Mouse (Mus musculus): ENCODE data around the gene Cog5. TPM values are rescaled to one million over a fixed set of nuclear protein-coding genes. Genes with fewer than 3 reads are reported as not detected.
A peak's percentile ranks its signal among the peaks of the same experiment; 100 is the strongest.

Gene Cog5
- total RNA-seq, 2 experiments from 2014 or later, result 33.4 to 33.9 TPM

DNA sequence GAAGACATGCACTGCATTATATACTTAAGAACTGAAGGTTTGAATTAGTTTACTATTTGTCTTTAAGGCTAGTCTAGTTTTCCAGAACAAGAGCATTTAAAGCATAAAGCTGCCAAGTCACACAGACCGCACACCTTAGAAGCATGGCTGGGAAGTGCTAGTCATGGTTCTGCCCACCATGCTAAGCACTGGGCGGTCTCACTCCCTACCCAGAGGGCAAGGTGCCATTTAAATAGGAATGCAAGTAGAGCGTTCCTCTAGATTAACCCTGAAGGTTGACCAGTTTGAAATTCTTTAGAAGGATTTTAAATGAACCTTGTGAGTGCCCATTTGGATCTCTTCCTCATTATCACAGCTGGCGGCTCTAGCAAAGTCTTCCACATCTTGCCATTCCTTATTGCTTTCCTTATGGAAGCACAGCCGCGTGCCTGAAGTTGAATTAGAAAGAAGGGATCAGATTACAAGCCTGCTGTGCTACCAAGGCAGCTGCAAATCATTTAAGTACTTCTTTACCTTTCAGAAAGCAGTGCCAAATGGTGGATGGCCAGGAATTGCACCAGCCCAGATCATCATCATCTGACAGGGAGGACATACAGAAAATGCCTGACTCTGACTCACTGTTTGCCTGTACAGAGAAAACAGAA, 282.1 kb downstream of the Cog5 start:
- no peak for DNase-seq (ENCODE audit: low spot score)

DNA sequence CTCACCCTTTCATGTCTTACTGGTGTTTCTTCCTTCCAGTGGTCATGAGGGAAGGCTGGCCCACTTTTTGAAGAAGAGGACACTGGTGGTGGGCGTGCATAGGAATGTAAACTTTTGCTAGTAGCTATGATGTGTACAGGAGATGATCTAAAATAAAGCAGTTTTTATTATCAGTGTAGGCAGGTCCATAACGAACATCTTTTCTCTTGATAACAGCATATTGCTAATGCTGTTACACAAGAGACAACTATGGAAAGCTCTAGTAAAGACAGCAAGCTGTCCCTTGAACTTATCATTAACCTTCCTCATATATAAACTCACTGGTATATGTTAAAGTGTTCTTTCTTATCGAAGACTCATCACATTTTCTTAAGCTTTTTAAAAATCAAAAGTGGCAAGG, 282.9 kb downstream of the Cog5 start:
- no peak for DNase-seq (ENCODE audit: low spot score)

DNA sequence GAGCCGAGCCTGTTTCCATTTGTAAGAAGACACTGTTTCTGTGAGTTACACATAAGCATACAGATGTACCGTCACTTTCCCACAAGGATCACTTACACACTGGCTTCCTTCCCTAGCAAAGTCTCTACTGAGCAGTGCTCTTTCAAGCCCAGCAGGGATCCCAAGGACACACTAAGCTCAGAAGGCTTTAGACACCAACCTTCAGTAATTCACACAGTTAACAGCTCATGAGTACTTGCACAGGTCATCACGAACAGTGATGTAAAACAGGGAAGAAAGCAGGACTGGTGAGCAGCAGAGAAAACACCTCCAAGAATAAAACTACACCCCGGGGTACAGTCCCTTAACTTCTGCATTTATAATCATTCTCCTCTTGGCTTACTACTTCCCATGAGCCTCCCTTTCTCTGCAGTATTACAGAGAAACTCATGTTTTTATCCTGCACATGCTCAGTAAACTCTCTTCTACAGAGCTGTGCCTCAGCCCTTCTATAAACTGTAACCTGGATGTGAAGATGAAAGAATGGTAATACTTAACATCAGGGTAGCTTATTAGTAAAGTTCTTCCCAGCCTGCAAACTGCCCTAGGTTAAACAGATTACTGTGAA, 283.8 kb downstream of the Cog5 start:
- DNase-seq (ENCODE audit: low spot score), result no peak

DNA sequence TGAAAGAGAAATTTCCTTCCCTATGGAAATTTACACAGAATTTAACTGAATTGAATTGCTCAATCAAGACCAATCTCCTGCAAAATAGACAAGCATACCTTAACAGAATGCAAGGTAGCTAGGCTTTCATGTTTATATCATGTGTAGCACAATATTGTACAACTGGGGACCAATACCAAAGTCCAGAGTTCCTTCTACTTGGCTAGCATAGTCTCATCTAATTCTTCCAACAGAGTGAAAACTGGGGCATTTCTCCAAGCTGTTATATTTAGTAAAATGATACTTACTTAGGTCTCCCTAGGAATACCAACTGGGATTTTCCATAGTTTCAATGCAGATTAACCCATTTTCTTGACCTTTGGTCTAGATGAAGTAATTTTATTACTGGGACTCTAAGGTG, 284.4 kb downstream of the Cog5 start:
- DNase-seq (ENCODE audit: low spot score), result no peak

GRCm38 (mm10) chr12:31943020-31943654, 288.5 kb downstream of the Cog5 start:
- no peak for DNase-seq (ENCODE audit: low spot score)

DNA sequence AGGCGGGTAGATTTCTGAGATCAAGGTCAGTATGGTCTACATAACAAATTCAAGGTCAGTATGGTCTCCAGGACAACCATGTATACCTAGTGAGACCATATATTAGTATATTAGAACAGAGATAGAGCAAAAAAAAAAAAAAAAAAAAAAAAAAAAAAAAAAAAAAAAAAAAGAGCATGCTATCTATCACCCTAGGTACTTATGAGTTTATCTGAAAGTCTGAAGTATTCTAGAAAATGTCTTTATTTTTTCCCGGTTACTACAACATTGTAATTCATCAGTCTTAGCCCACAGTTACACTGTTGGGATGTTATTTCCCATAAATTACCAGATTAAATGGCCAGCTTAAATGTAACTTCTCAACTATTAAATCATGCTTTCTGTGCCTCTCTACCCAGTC, 289.7 kb downstream of the Cog5 start:
- no peak for DNase-seq (ENCODE audit: low spot score)

DNA sequence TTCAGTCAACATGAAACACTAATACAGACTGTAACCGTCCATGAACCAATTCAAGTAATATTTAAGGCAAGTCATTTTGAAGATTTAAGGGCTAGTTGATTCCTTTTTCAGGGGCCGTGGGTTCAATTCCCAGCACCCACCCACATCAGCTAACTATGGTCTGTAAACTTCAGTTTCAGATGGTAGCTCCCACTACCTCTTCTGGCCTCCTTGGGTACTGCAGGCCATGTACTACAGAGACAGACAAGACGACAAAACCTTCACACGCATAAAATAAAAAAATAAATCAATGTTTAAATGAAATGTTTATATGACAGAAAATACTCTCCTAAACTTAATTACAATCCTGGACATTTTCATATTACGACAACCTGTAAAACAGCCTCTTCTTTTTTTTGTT, 292.8 kb downstream of the Cog5 start:
- no peak for DNase-seq (ENCODE audit: low spot score)

DNA sequence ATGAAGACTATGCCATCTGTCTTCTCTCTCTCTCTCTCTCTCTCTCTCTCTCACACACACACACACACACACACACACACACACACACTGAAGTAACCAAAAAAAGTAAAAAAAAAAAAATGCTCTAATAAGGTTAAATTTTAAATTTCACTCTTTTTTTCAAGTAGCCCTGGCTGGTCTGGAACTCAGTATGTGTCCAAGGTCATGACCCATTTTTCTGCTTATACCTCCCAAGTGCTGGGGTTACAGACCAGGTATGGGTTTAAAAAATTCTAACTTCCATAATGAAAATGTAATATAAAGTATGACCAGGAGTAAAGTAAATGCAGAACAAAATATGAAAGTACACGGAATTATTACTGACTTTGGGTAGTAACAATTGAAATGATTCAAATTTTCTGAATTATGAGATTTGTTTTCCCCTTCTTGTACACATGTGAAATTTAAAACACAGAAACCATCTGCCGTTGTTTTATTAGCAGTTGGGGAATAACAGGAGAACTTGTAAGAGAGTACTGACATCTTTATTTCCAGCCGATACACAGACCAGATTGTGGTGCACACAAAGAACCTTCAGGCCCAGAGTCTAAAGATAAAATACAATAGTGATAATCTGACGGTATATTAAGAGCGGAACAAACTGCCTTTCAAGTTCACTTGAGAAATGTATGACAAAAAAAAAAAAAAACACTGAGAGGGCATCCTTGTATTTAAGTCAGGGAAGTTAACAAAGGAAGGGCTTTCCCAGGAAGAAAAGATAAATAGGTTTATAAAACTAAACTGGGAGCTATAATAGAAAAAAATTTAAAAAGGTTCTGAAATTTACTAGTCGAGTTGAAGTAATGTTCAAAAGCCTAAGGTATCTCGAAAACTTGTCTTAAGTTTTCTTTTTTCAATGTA, 293.7 kb downstream of the Cog5 start:
- no peak for DNase-seq (ENCODE audit: low spot score)

- DNase-seq (ENCODE audit: low spot score), result peak; percentile 94
Observed at GRCm38 (mm10) chr12:31949193-31949741, 294.6 kb downstream of the Cog5 start.

DNA sequence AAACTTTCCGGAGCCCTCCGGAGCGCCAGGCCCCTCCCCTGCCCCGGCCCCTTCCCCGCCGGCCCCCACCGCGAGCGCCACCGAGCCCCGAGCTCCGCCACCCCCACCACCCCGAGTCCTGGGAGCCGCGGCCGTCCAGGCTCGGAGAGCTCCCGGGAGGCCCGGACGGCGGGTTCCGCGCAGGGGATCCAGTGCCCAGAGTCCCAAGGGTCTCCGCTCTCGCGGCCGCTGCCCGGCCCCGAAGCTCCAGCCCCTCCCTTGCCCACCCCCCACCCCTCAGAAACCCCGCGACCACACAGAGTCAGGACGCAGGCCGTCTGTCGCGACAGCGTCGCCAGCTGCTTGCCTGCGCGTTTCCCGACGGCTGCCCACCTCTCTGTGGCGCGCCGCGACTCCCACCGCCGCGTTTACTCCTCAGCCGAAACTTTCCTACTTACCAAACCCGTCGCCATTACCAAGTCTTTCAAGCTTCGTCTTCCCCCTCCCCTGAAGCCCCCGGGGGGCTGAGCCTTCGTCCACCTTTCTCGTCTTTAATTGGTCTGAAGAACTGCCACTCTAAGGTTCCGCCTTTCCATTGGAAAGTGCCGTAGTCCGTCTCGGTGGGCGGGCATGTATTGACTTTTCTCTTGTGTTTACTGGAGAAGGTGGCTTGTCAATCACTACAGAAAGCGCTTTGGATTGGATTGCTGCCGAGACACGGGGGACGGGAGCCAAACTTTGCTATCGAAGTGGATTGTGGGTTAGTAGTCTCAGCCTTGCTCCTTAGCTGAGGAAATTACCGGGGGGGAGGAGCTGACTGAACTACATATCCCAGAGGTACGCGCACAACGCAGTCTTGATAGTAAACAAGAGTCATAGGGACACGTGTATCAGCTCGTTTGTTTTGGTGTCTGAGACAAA, 295.3 kb downstream of the Cog5 start, which contains the start of gene Hbp1:
Hbp1 (minus strand) TSS at position 777 of the 900 bp plus-strand sequence.
- peak; percentile 100 for DNase-seq (ENCODE audit: low spot score)

DNA sequence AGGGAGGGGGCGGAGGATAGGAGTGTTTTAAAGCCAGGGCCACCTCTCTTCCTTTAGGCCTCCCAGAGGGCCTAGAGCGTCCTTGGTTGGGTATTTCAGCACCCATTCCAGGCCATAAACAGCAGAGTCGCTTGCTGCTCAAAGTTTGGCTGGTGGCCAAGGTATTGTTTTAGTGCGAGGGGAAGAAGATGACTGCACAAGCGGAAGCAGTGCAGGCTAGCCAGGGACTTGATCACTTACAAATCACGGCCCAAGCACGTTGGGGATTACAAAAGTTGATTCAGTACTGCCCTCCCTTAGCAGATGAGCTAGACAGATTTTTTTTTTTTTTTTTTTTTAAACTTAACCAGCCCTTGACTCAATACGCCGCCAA, 296.0 kb downstream of the Cog5 start:
- no peak for DNase-seq (ENCODE audit: low spot score)

DNA sequence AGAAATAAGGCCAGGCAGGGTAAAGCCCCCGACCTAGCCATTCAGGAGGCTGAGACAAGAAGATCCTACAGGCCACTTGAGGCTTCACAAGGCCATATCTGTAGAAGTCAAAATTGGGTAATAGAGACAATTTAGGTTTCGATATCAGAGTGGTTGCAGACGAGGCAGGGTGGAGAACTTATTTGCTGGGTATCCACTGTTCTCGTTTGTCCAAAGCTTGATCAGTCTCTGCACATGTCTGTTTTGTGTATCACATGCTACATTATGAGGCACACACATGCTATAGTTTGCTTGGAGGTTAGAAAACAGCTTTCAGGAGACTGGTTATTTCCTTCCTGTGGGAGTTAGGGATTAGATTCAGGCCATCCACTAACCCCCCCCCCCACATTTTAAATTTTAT, 301.2 kb downstream of the Cog5 start:
- no peak for DNase-seq (ENCODE audit: low spot score)

- DNase-seq (ENCODE audit: low spot score), result no peak
Observed at GRCm38 (mm10) chr12:31964074-31964473, 309.4 kb downstream of the Cog5 start.

DNA sequence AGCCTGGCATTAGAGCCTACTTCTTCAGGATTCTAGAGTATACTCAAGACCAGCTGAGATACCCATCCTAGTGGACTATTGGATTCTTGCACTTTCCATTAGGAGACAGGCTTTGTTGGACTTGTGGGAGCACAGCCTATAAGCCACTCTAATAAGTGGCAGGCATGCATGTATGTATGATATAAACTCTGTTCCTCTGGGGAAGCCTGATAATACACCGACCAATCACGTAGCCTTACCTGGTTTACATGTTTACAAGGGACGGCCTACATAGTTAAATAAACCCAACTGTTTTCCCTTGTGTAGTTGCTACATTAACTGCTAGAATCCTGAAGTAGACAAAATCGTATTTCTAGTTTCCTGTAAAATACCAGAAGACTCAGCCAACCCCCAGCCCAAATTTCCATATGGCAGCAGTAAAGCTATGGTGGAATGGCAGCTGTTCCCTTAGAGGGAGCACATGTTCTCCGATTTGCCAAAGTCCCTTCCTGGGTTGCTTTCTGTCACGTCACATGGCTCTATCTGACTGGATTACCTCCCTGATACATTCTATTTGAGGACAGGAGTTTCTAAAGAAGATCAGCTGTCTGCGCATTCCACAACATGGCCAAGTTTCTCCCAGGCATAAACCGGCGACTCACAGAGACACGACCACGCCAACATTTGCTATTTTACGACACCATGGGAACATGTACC, 311.0 kb downstream of the Cog5 start:
- DNase-seq (ENCODE audit: low spot score), result no peak

DNA sequence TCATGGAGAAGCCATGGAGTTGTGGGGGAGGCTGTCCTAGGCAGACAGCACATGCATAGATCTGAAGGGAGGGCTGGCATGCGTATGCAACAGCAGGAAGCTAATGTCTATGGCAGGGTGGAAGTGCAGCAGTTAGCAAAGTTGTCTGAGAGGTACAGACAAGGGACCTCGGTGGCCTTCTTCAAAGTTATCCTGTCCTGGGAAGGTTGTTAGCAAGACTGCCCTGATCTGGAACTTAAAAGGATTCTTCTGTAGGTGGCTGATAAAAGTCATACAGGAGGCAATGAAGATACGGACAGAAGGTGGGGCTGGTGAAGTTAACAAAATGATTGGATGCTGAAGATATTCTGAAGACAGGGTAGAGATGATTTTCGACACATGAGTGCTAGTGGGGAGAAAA, 311.7 kb downstream of the Cog5 start:
- no peak for DNase-seq (ENCODE audit: low spot score)

GRCm38 (mm10) chr12:31967536-31967935, 312.9 kb downstream of the Cog5 start:
- peak; percentile 56 for DNase-seq (ENCODE audit: low spot score)

GRCm38 (mm10) chr12:31969111-31969510, 314.4 kb downstream of the Cog5 start:
- no peak for DNase-seq (ENCODE audit: low spot score)

DNA sequence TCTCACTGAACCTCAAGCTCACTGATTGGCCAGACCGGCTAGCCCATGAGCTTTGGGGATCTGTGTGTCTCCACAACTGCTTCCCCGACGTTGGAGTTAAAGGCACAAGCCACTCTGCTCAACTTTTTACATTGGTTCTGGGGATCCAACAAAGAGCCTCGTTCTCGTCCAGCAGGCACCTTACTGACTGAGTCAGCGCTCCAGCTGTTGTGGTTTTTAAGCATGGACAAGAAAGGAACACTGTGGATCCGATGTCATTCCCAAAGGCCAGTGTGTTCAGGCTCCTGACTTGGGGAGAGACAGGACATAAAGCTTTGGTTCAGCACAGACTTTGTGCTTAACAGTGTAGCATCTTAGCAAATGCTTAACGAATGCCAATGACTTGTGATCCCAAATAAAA, 316.9 kb downstream of the Cog5 start:
- DNase-seq (ENCODE audit: low spot score), result no peak

DNA sequence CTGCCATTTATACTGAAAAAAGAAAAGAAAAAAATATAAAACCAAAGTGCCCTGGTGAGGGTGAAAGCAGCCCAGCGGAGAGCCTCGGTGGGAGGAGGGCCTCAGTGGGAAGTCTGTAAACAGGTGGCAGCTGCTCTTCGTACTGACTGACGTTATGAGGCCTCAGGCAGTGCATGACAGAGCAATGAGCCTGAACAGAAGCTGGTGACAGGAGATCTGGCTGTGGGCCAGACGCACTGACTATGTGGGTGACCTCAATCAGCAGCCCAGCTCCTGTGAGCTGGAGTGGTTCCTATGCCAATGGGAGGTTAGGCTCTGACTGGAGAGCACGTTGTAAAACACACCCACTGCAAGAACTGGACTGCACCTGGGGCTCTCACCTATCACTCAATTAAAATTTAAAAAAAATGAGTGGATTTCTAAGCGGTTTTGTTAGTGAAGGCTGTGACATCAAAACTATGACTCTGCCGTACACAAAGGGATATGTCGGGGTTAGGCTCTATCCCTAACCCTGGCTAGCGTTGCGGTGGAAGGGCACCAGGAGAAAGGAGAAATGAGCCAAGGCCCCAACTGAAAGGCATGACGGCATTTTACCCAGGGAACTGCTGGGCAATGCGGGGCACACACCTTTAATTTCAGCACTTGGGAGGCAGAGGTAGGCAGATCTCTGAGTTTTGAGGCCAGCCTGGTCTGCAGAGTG, 319.0 kb downstream of the Cog5 start:
- DNase-seq (ENCODE audit: low spot score), result peak; percentile 29

Measured in gastrocnemius, adult 18-20 months (tissue).